Mouse (Mus musculus) R1 (cell line): ENCODE measurements around the gene Ppp4r4.

Experiments
- DNase-seq: peaks from one replicate; pipeline ENCODE4 v3.0.0-alpha.2; 2018; ENCODE audit warnings: low read depth, low spot score

Gene Ppp4r4

GRCm38 (mm10) chr12:103532020-103532648, at the start of gene Ppp4r4:
Ppp4r4 (plus strand) TSS chr12:103532283.
- DNase-seq, result peak; percentile 92

- DNase-seq, result no peak
These were observed 49.3 kb upstream of the Ppp4r4 start for GRCm38 (mm10) chr12:103482781-103483180.

DNA sequence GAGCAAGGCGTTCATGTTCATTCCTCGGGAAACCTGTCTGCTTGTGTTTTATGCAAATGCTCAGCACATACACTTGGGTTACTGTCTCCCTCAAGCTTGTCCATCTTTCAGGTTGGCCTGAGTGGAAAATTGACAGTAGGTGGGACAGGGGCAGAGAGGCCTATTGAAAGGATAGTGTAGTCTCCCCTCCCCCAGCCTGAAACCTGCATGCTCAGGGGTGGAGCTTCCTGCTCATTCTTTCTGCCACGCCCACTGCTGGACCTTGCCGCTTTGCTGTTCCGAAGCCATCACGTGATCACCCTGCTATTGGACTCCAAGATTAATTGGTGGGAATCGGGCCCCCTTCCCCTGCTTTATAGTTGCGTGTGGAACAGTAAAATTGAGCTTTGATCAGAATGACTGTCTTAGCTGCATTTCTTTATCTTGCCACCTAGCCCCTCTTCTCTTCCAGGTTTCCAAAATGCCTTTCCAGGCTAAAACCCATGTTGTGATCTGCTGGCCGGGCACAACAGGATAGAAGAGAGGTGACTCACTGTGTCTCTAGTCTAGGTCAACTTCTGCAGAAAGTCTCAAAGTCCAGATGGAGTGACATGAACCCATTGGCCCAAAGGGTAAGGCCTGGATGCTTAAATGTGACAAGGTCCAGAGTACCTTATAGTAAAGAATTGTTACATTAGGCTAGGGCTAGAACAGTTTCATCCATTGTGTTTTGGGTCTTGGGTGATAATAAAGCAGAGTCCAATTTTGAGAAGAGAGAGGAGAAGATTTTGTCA, 47.7 kb upstream of the Ppp4r4 start:
- peak; percentile 29 for DNase-seq

DNA sequence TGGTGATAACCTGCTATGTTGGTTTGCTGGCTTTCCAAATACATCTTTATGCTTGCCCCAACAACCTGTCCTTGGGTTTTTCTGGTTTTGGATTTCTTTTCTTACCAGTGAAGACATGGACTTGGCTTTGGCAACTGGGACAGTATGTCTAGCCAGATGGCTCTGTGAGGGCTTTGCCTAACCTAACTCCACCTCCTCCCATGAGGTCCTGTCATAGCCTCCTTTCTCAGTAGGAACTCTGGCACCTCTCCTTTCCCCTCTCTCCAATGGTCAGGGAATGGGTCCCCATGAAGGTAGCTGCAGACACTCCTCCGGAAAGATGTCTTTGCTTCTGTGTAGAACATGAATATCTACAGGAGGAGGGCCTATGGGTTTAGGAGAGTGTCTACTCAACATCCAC, 45.4 kb upstream of the Ppp4r4 start:
- DNase-seq, result no peak

- DNase-seq, result no peak
These were observed 44.8 kb upstream of the Ppp4r4 start for GRCm38 (mm10) chr12:103487276-103487675.

- DNase-seq, result no peak
These were observed 44.3 kb upstream of the Ppp4r4 start for GRCm38 (mm10) chr12:103487750-103488149.

DNA sequence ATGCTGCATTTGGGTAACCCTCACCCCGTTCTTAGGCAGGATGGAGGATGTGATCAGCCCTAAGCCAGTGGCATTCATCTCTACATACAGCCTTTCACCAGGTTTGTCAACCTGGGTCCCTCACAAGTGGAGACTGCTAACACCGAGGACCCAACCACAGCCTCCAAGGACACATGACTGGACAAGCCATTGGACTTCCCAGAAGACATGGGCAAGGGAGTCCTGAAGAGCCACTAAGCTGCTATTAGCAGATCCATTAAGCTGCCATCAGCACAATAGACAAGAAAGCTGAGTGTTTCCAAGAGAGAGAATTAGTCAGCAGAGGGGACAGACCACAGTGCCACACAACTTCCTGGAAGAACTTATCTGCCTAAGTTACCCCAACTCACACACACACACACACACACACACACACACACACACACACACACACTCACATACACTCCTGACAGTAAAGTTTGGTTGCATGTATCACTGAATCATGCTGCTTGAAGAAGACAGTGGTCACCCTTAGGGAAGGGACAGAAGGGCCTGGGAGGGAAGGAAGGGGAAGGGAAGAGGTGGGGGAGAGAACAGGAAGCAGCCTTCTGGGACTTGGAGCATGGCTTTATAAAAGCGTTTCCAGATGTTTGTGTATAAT, 40.9 kb upstream of the Ppp4r4 start:
- no peak for DNase-seq

DNA sequence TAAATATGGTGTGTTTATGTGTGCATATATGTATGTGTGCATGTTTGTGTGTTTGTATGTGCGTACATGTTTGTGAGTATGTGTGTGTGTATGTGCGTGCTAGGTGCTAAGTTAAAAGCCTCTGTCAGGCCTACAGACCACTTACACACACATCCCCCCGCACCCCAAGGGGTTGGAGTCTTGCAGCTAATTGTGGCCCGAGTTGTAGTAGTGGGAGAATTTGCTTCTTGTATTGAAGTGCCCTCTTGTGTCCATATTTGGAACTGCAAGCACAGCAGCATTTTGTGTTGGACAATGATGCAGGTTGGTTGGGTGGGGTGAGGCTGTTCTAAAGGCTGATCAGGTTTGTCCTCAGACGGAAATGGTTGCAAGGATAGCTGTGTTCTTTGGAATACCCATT, 39.3 kb upstream of the Ppp4r4 start:
- DNase-seq, result peak; percentile 81

GRCm38 (mm10) chr12:103494486-103494885, 37.6 kb upstream of the Ppp4r4 start:
- peak; percentile 69 for DNase-seq

DNA sequence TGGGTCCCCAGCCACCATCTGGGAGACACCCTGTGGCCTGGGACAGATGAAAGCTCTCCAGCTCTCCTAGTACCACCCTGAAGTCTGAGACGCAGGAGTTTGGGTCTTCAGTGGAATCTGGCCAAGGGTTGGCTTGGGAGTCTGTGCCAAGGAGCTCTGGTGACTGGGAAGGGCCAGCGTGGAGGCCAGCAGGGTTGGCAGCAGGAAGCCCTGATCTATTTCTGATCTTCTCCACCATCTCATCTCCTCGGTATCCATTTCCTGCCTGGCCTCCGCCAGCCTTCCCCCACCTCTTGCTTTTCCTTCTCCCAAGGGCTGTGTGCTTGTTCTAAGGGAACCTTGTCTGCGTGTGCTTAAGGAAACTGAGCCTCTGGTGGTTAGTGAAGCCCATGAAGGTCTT, 33.3 kb upstream of the Ppp4r4 start:
- DNase-seq, result no peak

DNA sequence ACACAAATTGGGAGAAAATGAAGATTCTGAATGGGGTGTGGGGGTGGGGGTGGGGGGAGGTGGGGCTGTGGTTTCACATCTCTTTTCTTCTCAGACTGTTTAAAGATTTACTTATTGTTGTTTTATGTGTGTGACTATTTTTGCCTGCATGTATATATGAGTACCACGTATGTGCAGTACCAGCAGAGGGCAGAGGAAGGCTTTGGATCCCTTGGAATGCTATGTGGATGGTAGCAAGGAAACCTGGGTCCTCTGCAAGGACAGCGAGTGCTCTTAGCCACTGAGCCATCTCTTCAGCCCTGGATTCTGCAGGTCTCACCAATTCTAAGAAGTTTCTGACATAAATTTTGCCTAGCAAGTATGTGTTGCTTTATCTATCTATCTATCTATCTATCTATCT, 32.8 kb upstream of the Ppp4r4 start:
- no peak for DNase-seq

DNA sequence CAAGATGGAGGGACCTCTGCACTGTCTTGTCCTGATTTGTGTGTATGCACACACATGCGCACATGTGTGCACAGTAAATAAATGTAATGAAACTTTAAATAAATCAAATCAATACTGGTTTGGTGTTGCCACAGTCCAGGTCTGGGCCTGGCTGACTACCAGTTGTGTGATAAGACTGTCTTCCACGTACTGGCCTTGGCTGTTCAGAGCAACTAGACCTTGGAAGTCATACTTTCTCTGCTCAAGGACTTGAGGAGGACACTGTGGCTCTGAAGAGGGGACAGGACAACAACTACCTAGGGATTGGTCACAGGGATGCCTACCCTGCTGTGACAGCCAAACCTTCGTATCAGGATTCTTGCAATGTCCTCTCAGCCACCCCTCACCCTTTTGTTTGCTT, 28.8 kb upstream of the Ppp4r4 start:
- no peak for DNase-seq

GRCm38 (mm10) chr12:103504402-103504801, 27.7 kb upstream of the Ppp4r4 start:
- no peak for DNase-seq

DNA sequence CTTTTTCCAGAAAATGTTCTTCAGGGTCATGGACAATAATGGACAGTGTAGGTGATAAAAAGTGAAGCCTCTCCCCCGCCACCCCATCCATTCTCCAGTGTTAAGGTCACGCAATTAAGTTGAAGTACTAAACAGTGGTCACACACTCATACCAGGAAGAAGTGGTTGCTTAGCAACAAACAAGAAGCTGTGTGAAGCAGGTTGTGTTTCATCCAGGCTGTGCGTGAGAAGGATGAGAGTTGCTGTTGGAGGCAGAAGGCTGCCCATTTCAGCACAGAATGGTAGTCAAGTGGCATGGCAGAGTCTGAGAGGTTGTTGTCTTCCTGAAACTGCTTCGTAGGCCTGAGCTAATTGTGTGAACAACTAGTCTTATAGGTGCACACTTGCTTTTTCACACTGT, 23.7 kb upstream of the Ppp4r4 start:
- no peak for DNase-seq

- DNase-seq, result no peak
These were observed 22.2 kb upstream of the Ppp4r4 start for GRCm38 (mm10) chr12:103509893-103510292.

GRCm38 (mm10) chr12:103511586-103511985, 20.5 kb upstream of the Ppp4r4 start:
- no peak for DNase-seq

- DNase-seq, result no peak
These were observed 19.0 kb upstream of the Ppp4r4 start for GRCm38 (mm10) chr12:103513039-103513438.

DNA sequence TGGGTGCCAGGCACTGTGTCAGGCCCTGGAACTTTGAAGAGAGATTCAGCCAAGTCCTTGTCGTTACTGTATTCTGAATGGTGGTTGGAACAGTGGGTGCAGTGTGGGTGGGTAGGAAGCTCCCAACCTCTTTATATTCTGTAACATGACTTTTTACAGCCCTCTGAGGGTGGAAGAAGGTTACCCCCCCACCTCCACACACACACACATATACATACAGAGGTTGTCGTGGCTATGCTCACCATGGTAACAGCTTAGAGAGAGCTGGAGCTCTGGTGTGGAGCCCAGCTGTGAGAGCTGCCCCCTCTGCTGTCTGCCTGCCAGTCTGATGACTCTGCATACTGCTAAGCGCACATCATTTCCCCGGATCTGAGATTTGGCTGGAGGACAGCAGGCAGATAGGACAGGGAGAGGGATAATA, 18.6 kb upstream of the Ppp4r4 start:
- DNase-seq, result no peak

- DNase-seq, result no peak
These were observed 17.7 kb upstream of the Ppp4r4 start for GRCm38 (mm10) chr12:103514354-103514753.

DNA sequence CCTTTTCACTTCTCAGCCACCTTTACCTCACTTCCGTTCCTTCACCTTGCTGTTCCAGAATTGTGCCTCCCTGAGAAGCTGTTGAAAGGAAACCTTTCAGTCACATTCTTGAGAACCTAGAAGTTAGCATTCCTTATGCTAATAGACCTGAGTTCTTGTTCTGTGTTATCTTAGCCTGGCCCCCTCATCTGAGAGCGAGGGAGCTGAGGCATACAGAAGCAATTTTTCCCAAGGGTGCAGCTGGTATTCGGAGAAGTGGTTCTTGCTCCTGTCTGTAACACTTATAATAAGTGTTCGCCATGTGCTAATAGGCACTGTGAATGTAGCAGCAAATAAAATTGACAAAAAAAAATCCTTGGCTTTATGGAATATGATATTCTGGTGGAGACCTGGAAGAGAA, 16.4 kb upstream of the Ppp4r4 start:
- DNase-seq, result no peak

GRCm38 (mm10) chr12:103518640-103519039, 13.4 kb upstream of the Ppp4r4 start:
- no peak for DNase-seq

- no peak for DNase-seq
These were observed 1.5 kb upstream of the Ppp4r4 start for GRCm38 (mm10) chr12:103530596-103530995.
